Mouse (Mus musculus) adrenal gland, adult (tissue): ENCODE measurements around the gene 9930021J03Rik.

ENCODE experiments used
- DNase-seq, 2 experiments: peaks; one replicate each; pipeline ENCODE4 v3.0.0; 2022 to 2023; ENCODE audit warnings: low spot score in 1 of 2; ENCODE audit not compliant: inconsistent age in 2 of 2

The 9930021J03Rik gene

DNA sequence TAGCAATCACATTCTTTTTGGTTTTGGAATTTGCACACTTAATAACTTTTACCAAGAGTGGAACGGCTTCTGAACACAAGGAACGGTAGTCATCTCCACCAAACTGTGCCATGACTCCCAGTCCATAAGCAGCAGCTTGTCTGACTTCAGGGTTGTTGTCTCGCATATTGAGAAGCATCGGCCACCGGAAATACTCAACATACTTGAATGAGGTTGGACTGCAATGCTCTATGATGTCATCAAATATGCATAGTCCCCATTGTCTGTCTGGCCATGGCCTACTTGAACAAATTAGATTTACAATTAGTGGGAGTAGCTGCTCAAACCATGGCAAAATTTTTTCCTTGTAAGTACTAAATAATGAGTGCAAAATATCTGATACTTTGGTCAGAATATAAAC is 4.2 kb upstream of the 9930021J03Rik start:
- no peak for DNase-seq

DNA sequence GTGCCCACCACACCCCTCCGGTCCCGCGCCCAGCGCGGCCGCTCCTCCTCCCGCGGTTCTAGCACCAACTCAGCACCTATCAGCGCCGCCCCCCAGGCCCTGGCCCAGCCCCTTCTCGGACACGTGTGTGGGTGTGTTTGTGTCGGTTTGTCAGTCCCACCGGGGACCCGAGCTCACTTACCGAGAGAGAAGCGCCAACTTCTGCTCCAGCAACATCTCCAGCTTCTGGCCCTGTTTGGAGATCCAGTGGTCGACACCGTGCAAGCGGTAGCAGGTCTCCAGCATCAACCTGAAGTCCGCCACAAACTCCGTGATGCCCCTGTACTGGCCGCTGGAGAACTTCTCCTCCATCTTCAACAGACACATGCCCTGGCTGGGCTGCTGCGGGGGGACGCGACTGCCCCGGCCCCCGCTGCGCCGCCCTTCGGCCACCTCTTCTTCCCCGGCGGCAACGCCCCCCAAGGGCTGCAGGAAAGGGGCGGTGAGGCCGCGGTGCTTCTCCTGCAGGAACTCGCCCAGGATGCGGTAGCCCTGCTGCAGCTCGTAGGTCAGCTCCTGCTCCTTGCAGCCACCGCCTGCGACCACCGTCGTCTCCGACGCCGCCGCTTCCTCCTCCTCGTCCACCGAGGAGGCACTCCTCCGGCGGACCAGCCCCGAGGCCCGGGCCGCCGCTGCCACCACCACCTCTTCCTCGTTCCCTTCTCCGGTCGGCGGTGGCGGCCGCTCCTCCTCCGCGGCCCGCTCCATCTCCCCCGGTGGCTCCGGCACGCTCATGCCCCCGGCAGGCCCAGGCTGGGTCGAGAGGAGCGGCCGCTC is 480 bp downstream of the 9930021J03Rik start:
- peak; percentile 81 to 91 for DNase-seq

DNA sequence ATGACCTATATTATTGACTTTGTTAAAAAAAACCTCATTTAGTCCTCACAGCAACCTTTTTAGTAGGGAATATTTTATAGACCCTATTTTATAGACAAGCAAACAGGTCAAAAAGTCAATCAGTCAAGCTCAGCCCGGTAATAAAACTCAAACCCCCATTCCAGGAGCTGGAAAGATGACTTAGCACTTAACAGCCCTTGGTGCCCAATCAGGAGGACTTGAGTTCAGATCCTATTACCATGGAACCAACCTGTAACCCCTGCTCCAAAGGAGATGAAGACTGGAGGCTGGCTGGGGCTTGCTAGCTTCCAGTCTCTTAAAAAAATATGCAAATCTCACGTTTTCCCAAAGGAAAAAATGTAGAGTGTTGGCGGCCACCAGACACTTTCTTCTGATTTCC is 1.8 kb downstream of the 9930021J03Rik start:
- DNase-seq: no peak

DNA sequence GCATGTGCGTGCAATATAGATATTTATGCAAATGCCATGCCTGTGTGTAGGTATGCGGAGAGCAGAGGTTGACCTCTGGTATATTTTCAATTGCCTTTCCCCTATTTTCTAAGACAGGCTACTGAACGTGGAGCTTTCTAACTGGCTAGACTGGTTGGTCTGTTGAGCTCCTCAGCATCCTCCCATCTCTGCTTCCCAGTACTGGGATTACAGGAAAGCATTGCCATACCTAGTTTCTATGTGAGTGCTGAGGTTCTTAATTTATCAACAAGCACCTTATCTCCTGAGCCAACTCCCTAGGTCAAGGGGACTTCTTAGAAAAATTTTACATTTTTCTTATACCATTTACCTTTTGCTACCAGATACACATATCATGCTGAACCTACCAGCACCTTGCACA is 8.4 kb downstream of the 9930021J03Rik start:
- DNase-seq: no peak

DNA sequence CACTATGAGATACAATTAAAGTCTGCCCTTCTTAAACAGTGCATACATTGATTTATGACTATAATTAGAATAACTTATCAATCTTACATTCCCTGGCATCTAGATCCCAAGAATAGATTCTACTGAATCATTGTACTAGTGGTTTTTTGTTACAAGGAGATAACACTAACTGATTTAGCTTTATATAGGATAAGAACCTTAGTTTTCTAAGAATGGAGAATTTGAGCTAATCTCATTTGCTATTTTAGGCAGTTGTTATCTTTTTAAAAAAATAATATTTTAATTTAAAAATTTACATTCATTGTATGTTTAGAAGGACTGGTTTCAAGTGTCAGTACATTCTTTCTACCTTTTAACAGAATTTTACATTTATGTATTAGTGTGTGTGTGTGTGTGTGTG is 17.8 kb downstream of the 9930021J03Rik start:
- DNase-seq: no peak

DNA sequence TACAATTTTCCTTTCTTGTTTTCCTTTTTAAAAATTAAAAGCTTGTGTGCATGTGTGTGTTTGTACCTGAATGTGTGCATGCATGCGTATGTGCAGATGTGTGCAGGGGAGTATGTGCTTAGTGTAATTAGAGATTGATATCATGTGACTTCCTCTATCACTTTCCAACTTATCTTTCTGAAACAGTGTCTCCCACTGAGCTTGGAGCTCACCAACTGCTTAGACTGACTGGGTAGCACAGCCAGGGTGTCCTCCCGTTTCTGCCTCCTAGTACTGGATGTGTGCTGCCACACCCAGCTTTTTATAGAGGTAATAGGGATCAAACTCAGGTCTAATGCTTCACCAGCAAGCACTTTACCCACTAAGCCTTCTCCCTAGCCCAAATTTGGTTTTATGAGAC is 22.9 kb downstream of the 9930021J03Rik start:
- DNase-seq: no peak

DNA sequence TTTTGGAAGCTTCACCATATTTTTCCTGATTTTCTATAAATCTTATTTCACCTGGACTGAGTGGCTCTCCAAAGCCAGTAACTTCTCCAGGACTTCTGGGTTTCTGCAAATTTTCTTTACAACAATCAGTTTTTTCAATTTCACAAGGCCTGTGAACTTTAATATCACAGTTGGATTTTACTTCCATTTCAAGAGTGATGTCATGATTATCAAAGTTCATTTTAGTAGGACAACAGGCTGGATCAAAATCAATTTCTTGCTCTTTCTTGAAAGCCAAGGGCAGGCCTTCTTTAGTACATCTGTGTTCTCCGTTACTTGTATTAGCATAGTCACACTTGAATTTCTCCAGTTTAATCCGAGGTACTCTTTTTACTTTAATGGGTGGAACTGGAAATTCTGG is 51.9 kb downstream of the 9930021J03Rik start:
- no peak for DNase-seq

DNA sequence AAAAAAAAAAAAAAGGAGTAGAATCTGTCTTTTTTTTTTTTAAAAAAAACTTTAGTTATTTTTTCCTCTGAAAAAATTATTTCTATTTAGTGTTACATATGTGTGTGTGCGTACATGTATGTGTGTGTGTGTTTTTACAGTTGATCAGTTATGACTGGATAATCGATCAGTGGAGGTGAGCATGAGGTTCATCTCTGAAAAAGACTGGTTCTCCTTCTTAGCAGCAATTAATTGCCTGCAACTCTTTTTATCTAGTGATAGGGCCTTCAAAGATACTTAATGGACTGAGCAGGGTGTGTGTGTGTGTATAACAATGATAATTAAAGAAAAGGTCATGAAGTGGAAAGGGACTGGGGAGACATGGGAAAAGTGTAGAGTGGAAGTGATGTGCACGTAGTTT is 54.8 kb downstream of the 9930021J03Rik start:
- no peak for DNase-seq

DNA sequence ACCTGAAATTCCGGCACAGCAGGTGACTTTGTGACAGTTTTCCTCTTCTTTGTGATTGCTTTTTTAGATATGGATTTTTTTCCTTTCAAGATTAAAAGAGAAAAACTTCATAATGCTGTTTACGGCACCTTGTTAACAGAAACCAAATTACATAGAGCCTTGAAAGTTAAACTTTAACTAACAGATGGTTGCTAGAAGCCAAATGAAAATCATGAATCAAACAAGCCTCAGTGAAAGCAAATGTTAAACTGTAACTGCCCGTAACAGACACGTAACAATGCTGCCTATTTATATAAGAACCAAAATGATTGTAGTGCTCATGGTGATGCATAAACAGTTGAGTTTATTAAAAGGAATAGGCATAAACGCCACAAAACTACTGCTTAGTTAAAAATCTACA is 62.3 kb downstream of the 9930021J03Rik start:
- no peak for DNase-seq

DNA sequence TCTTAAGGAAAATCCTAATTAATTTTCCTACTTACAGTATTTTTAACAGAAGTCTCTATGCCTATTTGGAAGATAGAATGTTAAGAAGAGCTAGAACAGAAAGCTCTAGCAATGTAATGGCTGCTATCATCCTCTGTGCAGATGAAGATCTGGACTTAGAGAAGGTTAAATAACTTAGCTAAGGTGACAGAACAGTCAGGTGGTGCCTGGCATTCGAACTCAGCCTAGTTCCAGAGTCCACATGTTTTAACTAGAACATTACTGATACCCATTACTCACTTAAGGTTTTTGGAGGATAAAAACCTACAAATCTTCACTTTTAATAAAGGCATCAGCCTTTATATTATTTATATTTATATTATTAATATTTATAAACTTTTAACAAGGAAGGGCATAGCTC is 65.1 kb downstream of the 9930021J03Rik start:
- DNase-seq: no peak

DNA sequence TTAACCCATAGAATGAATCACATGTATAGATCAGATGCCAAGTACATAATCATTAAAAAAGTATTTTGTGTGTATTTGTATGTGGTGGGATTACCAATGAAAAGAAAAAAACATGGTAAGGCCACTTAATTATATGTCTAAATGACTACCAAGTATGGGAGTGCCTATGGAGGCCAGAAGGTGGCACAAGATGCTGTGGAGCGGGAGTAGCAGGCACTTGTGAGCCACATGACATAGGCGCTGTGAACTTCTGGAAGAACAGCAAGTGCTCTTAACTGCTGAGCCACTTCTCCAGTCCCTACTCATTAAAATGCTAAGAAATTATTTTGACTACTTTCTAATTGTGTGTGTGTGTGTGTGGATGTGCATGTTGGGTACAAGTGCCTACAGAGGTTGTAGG is 66.2 kb downstream of the 9930021J03Rik start:
- DNase-seq: no peak

DNA sequence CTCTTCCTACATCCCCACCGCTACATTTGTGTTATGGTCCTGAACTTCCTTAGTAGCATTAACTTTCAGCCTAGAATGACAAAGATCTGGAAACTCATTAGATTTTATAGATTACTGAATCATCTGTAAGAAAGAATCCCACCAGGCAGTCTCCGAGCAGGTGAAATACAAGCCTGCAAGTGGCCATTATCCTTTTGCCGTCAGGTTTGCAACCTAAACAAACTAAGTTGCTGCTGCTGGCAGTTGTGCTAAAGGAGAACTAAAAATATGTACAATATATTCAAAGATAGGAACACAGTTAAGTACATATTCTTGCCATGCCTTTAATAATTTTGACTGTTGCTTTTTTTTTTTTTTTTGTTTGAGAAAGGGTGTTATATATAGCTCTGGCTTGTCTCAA is 70.4 kb downstream of the 9930021J03Rik start:
- no peak for DNase-seq

DNA sequence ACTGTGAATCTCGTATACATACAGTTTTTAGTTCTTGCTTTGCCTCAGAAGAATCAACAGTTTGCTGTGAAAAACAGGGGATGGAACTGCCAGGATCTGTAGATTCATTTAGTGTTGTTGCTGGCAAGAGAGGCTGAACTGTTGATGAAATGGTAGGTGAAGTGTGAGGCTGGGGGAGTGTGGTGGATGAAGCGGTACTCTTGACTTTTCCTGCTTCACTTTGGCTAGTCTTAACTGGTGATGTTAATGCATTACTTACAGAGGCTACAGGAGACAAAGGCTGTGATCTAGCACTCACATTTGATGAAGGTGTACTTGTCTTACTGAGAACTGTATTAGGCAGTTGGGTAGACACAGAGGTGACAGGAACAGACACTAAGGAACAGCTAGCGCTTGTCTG is 87.3 kb downstream of the 9930021J03Rik start:
- no peak for DNase-seq

DNA sequence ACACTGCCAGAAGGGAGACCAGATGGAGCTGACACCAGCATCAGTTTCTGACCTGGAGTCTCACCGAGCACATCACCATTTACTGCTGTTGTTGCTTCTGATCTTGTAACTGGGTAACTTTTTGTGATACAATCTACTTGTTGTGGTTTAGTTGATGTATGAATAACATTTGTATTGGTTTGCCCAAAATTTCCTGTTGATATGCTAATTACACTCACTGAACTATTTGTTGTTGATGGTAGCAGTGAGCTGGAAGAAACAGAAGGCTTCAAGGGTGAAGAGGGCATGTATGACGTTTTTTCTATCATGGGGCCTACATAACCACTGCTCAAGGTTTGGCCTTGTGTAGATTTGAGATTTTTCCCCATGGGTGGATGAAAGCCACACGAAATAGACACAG is 87.9 kb downstream of the 9930021J03Rik start:
- no peak for DNase-seq

DNA sequence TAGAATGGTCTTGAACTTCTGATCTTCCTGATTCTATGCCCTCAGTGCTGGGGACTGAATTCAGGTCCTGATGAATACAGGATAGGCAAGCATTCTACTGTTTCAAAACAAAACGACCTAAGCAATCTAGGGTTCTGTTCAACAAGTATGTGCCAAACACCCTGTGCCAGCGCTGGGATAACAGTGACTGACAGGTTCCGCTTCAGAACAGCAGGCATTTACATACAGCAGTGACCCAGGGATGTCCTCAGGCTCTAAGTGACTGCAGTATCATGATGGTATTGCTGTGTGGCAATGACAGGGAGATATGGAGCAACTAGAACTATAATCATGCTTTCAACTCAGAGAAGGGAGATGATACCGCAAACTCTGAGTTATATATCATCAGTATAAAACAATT is 92.3 kb downstream of the 9930021J03Rik start:
- DNase-seq: no peak

DNA sequence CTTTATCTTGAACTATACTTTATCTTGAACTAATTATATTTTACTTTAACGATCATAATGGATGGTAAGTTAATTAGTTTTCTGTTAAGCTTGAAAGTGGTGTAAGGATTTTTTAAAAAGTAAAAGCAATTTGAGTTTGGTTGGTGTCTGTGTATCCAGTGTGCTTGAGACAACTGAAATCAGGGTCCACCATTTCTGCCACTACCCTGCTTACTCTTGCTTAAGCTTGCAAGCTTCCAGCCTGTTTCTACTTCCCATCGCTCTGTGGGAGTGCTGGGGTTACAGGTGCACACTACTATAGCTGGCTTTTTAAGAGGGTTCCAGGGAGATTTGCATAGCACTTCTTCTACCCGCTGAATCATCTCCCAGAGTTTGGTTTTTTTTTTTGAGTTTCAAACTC is 96.3 kb downstream of the 9930021J03Rik start:
- DNase-seq: no peak

DNA sequence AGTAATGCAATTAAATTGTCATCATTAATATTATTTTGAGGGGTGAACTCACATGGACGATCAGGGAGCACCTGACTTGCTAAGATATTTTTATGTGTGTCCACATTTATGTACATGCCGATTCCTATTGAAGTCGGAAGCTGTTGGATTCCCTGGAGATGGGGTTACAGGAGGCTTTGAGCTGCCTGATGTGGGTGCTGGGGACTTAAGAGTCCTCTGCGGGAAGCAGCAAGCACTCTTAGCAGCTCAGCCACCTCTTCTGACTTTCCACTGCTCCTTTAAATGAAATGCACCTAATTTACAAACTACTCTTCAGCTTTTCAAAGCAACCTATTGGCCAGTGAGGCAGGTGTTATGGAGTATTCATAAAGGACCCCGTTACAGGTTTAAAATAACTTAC is 97.3 kb downstream of the 9930021J03Rik start:
- DNase-seq: no peak

DNA sequence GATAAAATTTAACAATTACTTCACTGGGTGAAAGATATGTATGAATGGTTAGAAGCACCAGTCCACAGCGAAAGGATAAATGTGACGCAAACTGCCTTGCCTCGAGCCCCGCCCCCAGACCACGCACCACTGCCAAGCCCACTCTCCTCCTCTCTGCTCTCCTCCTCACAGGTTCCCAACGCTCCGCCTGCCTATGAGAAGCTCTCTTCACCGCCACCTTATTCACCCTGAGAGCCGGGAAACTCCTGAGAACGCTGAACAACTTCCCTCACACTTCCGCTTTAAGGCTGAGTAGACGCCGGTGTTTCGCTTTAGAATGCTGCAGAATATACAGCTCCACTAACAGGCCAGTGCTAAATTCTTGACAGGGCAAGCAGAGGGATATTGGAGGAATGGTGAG is 97.8 kb downstream of the 9930021J03Rik start:
- DNase-seq: peak in 1 of 2 experiments; percentile 34

DNA sequence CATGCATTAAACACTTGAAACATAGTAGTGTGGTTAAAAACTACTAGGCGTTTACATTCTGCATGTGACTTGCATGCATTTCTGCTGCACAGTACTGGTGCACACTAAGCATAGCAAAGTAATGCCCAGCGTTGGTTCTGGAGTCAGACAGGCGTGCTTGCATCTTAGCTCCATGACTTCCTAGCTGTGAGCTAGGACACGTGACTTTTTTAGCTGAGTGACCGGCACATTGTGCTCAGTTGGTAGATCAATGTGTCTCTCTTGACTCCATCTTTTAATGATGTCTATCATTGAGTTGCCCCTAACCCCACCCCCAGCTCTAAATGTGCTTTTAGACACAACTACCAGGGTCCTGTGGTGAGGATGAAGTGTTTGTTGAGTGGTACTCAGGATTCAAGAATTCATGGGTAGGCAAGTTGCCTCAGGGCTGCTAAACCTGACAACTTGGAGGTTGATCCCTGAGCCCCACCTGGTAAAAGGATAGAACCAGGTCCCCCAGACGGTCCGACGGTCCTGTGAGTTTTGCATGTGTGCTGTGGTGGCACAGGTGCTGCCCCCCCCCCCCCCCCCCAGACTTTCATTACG is 98.4 kb downstream of the 9930021J03Rik start:
- no peak for DNase-seq

DNA sequence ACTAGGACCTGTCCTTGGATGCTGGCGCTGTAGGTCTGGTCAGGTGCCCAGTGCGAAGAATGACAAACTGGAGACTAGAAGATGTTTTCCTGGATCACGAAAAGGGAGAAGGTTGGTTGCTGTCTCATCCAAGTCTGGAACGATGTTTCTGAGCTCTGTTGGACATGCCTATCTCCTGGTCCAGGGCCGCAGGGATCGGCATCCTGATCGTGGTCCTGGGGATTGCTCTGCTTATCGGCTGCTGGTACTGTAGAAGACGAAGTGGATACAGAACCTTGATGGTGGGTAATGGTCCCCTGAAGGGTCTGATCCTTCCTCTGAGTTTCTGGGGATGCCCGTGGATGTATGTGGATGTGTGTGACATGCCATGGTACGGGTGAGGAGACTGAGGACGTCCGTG is 101.4 kb downstream of the 9930021J03Rik start:
- no peak for DNase-seq

DNA sequence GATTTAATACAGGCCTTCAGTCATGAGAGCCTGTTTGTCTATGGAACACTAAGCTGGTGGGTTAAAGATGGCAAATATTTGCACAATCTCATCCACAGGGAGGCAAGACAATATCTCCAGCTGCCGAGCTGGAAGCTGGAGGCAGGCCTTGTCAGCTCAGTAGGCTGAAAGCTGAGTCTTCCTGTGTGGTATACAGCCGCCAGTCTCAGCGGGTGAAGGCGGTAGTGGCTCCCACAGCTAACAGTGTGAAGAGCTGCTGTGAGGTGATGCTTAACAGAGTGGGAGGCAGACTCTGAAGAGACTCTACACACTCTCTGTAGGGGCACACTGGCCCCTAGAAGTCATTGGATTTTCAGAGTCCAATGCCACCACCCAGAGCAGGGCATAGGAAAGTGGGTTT is 104.1 kb downstream of the 9930021J03Rik start:
- DNase-seq: no peak

DNA sequence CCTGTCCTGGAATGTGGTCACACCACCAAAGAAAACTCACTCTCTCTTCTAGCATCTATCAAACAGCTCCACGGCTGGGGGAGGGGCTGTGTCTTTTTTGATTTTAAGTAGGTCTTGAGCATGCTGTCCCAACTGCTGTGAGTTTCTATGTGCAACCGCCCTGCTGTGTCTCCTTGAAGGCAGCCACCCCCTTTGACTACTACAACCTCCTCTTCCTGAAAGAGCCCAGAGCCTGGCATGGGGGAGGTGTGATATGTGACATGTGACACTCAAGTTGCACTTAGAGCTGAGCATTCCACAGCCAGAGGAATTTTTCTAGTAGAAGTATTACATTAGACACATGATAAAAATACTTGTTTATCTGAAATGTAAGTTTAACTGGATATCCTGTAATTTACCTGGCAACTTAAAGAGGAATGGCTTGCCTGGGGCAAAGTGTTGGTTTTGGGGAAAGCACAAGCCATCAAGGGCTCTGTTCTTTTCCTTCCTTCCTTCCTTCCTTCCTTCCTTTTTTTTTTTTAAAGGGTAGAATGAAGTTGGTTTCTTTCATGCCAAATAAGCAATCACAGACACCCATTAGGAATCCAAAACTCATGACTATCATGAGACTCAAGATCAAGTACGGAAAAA is 108.4 kb downstream of the 9930021J03Rik start, which contains the start of gene Mlana:
Gene Mlana, plus strand, starts transcription at position 580 of the 630 bp plus-strand sequence.
- no peak for DNase-seq
